Mouse (Mus musculus) forebrain, embryonic 16.5 days (tissue): ENCODE data around the gene Hip1. TPM values are rescaled to one million over a fixed set of nuclear protein-coding genes. Genes with fewer than 3 reads are reported as not detected.

Source experiments
- ATAC-seq: fragments of 200-750 bp; cut with Nextera tagmentation; 2 replicates; pipeline ENCODE4 v1.8.0; 2017; ENCODE audit warnings: mild to moderate bottlenecking, moderate library complexity
- H3K27ac ChIP-seq: fragments of 300-500 bp; sonication (generic); 2 replicates; pipeline ENCODE4 v1.5.1; 2014; ENCODE audit warnings: low read length, control low read depth
- H3K27me3 ChIP-seq: fragments of 300-500 bp; sonication (generic); replicated peaks from 2 replicates; pipeline ENCODE4 v1.6.1; 2014; ENCODE audit warnings: low read length; ENCODE audit not compliant: control insufficient read depth, insufficient read depth
- H3K36me3 ChIP-seq: fragments of 300-500 bp; sonication (generic); 2 replicates; pipeline ENCODE4 v1.6.1; 2014; ENCODE audit not compliant: control insufficient read depth, insufficient read depth
- H3K4me1 ChIP-seq: fragments of 300-500 bp; sonication (generic); replicated peaks from 2 replicates; pipeline ENCODE4 v1.6.1; 2014; ENCODE audit warnings: low read length; ENCODE audit not compliant: control insufficient read depth, insufficient read depth
- H3K4me2 ChIP-seq: fragments of 300-500 bp; sonication (generic); 2 replicates; pipeline ENCODE4 v1.6.1; 2014; ENCODE audit warnings: mild to moderate bottlenecking, low read length, control low read depth
- H3K4me3 ChIP-seq: fragments of 300-500 bp; sonication (generic); replicated peaks from 2 replicates; pipeline ENCODE4 v1.5.1; 2014; ENCODE audit warnings: mild to moderate bottlenecking, low read length, control low read depth
- H3K9ac ChIP-seq: fragments of 300-500 bp; sonication (generic); replicated peaks from 2 replicates; pipeline ENCODE4 v1.6.1; 2014; ENCODE audit warnings: low read depth, low read length, control low read depth
- H3K9me3 ChIP-seq: fragments of 300-500 bp; sonication (generic); 2 replicates; pipeline ENCODE4 v1.6.1; 2016; ENCODE audit warnings: low read length; ENCODE audit not compliant: control insufficient read depth
- WGBS: fragments of 180-500 bp; shearing (Covaris S2); extraction: QIAGEN DNeasy Blood & Tissue Kit; methylation state at CpG from one replicate; pipeline ENCODE4 v1.1.7; 2014; 5-methylcytosine and 5-hydroxymethylcytosine counted together
- polyA plus RNA-seq: library from polyadenylated mRNA; unstranded; fragments of >200 nt; fragmentation: Nextera tagmentation; extraction: Ambion mirVana; gene quantifications from 2 replicates; pipeline ENCODE4 v1.2.1, GENCODE M21; 2015

Gene Hip1
- polyA plus RNA-seq, 1 experiment from 2014 or later: 32.5 TPM

DNA sequence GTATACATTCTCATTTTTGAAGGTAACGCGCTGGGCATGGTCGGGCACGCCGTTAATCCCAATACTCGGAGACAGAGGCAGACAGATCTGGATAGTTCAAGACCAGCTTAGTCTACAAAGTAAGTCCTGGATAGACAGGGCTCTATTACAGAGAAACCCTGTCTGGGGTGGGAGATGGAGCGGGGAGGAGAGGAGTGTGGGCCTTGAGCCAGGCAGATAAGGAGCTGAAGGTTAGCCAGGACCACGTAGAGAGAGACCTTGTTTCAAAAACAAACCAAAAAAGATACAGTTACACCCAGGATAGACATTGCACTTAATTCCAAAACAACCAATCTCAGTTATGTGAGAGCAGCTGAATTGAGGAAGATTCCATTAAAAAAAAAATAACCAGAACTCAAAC, 99.2 kb downstream of the Hip1 start:
- ATAC-seq: no peak
- Histone ChIP-seq H3K4me2 (no peak overlapping the region), H3K36me3 (peaks cover 10% of the 10 kb centered on the region), H3K27me3 (no peaks in the 10 kb centered on the region), H3K9ac (no peak overlapping the region), H3K9me3 (no peaks in the 10 kb centered on the region), H3K27ac (no peak overlapping the region), H3K4me1 (no peaks in the 10 kb centered on the region), H3K4me3 (no peak overlapping the region)
- 92% methylated on average over 8 of the region's 8 CpGs for WGBS

DNA sequence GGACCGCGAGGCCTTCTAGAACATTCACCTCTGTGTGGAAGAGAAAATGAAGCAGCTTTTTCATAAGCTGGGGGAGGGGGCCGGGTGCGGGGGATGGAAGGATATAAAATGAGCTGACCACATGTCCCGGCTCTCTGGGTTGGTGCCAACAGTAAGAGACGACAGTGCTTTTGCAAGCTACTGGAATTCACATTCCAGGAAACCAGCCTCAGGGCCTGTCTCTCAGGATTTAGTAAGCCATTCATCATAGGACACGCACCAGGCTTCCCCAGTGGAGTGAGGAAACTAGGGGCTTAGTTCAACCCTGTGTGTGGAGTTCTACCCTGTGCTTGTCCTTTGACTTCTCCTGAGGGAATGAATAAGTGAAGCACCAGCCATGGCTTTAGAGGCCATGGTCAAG, 102.5 kb downstream of the Hip1 start:
- H3K4me3 ChIP-seq: no peak overlapping the region
- H3K9me3 ChIP-seq: no peaks in the 10 kb centered on the region
- H3K27me3 ChIP-seq: no peaks in the 10 kb centered on the region
- 87% methylated on average over 7 of the region's 7 CpGs for WGBS
- no peak overlapping the region for H3K27ac ChIP-seq
- H3K4me2 ChIP-seq: no peak overlapping the region
- peaks cover 13% of the 10 kb centered on the region for H3K36me3 ChIP-seq
- no peak overlapping the region for H3K9ac ChIP-seq
- no peak for ATAC-seq
- H3K4me1 ChIP-seq: no peaks in the 10 kb centered on the region

DNA sequence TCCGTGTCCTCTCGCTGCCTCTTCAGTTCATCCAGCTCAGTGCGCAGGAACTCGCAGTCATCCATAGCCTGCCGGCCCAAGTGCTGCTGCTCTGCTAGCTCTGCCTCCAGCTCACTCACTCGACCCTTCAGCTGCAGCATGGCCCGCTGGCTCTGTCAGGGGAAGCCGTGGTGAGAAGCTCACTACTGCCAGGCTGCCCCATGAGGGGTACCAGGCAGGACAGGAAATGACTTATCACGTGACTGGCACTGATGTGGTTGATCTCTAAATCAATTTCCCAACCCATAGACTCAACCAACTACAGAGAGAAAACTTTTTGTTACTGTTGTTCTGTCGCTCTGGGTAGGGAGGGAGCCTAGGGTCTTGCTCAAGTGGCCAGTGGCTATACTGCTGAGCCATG, 109.9 kb downstream of the Hip1 start:
- no peak overlapping the region for H3K27ac ChIP-seq
- no peaks in the 10 kb centered on the region for H3K27me3 ChIP-seq
- no peak overlapping the region for H3K9ac ChIP-seq
- H3K4me2 ChIP-seq: no peak overlapping the region
- no peaks in the 10 kb centered on the region for H3K4me1 ChIP-seq
- no peak overlapping the region for H3K4me3 ChIP-seq
- 98% methylated on average over 10 of the region's 10 CpGs for WGBS
- H3K36me3 ChIP-seq: peaks cover 17% of the 10 kb centered on the region
- ATAC-seq: no peak
- H3K9me3 ChIP-seq: peaks cover 2% of the 10 kb centered on the region; the same call in 1 of the 2 replicates

DNA sequence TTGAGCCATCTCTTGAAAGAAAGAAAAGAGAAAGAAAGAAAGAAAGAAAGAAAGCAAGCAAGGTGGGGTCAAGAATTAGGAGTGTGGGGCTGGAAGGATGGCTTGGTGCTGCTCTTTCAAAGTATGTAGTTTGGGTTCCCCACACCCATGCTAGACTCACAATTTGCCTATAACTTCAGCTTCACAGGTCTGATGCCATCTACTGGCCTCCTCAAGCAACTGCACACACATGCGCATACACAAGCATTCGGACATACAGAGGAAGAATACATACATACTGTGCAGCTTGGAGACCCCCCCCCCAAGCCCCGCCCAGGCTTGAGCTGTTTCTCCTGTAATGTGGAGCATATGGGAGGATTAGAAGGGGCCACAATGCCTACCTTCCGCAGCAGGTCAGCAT, 111.1 kb downstream of the Hip1 start:
- H3K36me3 ChIP-seq: peaks cover 21% of the 10 kb centered on the region
- no peak for ATAC-seq
- no peaks in the 10 kb centered on the region for H3K27me3 ChIP-seq
- no peak overlapping the region for H3K4me2 ChIP-seq
- H3K4me1 ChIP-seq: no peaks in the 10 kb centered on the region
- H3K4me3 ChIP-seq: no peak overlapping the region
- WGBS: 98% methylated on average over 4 of the region's 4 CpGs
- H3K9me3 ChIP-seq: peaks cover 2% of the 10 kb centered on the region; the same call in 1 of the 2 replicates
- no peak overlapping the region for H3K27ac ChIP-seq
- no peak overlapping the region for H3K9ac ChIP-seq

DNA sequence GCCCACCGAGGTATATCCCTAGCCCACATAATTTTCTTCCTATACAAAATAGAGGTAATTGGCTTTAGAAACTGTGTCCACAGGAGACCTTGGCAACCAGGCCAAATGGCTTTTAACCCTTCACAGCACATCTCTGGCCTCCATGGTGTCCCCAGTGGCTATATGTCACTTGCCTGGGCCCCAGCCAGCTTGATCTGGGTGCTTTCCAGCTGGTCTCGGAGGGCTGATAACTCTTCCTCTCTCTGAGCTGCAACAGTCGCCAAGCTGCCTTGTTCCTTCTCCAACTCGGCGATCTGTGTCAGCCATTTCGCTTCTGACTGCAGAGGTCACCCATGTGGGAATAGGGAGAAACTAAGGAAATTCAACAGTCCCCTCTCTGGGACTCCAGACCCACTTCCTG, 113.8 kb downstream of the Hip1 start:
- Histone ChIP-seq H3K4me3 (no peak overlapping the region), H3K4me2 (no peak overlapping the region), H3K27me3 (no peaks in the 10 kb centered on the region), H3K4me1 (no peaks in the 10 kb centered on the region), H3K9ac (no peak overlapping the region), H3K36me3 (peaks cover 28% of the 10 kb centered on the region), H3K27ac (no peak overlapping the region), H3K9me3 (peaks cover 2% of the 10 kb centered on the region; the same call in 1 of the 2 replicates)
- 86% methylated on average over 6 of the region's 6 CpGs for whole genome bisulfite sequencing
- no peak for ATAC-seq

DNA sequence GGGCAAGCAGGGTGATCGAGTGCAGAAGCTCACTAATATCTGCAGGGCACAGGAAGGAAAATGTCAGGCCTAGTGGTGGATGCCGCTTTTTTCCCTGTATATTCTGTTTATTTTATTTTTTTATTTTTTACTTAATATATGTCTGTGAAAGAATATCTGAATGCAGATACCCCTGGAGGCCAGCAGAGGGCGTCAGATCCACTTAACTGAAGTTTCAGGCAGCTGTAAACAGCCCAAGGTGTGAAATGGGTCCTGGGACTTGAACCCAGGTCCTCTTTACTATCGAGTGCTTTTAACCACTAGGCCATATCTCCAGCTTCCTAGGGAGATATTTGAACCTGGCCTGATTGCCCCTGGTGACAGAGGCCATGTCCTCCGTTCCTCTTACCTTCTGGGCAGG, 116.1 kb downstream of the Hip1 start:
- ATAC-seq: no peak
- Histone ChIP-seq H3K4me3 (no peak overlapping the region), H3K9me3 (no peaks in the 10 kb centered on the region), H3K27me3 (no peaks in the 10 kb centered on the region), H3K4me2 (no peak overlapping the region), H3K27ac (no peak overlapping the region), H3K4me1 (no peaks in the 10 kb centered on the region), H3K36me3 (peaks cover 20% of the 10 kb centered on the region), H3K9ac (no peak overlapping the region)
- WGBS: 77% methylated on average over 5 of the region's 5 CpGs

DNA sequence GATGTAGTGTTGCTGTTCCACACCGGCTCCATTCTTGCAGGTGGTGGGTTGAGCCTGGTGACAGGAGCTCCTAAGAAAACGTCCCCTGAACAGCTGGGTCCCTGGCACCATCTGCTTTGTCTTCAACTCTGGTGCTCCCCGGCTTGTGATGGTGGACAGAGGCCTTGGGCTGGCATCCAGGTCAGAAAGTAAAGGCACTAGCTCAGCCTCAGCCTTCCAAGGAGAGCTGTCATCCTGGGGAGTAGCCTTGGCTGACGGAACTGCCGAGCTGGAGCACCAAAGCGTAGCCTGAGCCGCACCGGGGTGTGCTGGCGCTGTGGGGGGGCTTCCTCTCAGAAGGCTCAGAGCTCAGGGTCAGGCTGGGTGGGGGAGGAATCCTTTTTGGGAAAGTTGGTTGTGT, 134.7 kb downstream of the Hip1 start:
- Histone ChIP-seq H3K4me1 (no peaks in the 10 kb centered on the region), H3K36me3 (no peaks in the 10 kb centered on the region; the same call in 1 of the 2 replicates), H3K27ac (no peak overlapping the region), H3K9ac (no peak overlapping the region), H3K4me3 (no peak overlapping the region), H3K9me3 (no peaks in the 10 kb centered on the region), H3K4me2 (no peak overlapping the region), H3K27me3 (no peaks in the 10 kb centered on the region)
- WGBS: 94% methylated on average over 9 of the region's 9 CpGs
- no peak for ATAC-seq

DNA sequence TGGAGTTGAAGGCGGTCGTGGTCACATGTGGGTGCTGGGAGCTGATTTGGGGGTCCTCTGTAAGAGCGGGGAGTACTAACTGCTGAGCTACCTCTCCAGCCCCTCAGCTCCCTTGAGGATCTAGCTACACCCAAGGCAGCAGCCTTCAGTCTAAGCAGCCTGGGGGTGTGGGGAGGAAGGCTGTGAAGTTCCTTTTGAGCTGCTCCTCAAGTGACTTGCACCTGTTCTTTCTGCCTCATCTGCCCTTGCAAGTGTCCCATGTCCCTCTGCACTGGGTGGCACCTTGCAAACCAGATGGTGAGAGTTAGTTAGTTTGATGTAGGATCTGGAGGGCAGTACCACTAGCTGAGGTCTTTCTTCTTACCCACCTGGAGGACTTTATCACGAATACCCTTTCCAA, 136.8 kb downstream of the Hip1 start:
- peaks cover 3% of the 10 kb centered on the region; the same call in 1 of the 2 replicates for H3K4me1 ChIP-seq
- H3K4me3 ChIP-seq: no peak overlapping the region
- H3K9me3 ChIP-seq: no peaks in the 10 kb centered on the region
- H3K9ac ChIP-seq: no peak overlapping the region
- WGBS: 89% methylated on average over 4 of the region's 4 CpGs
- ATAC-seq: no peak
- H3K4me2 ChIP-seq: no peak overlapping the region
- no peak overlapping the region for H3K27ac ChIP-seq
- H3K27me3 ChIP-seq: no peaks in the 10 kb centered on the region
- H3K36me3 ChIP-seq: no peaks in the 10 kb centered on the region; the same call in 1 of the 2 replicates

DNA sequence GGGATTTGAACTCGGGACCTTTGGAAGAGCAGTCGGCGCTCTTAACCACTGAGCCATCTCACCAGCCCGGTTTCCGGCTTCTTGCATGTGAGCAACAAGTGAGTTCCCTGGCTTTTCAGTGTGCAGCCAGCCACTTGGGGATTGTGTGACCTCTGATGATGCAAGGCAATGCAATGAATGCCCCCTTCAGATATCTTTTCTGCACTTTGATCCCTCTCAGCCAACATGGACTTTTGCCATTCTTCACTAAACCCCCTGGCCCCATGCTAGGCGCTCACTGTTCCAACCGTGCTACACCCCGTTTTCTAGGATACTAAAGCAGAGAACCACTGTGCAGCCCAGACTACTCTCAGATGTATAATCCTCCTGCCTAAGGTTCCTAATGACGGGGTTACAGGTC, 139.5 kb downstream of the Hip1 start:
- Histone ChIP-seq H3K27ac (no peak overlapping the region), H3K4me3 (no peak overlapping the region), H3K27me3 (no peaks in the 10 kb centered on the region), H3K9ac (no peak overlapping the region), H3K9me3 (no peaks in the 10 kb centered on the region), H3K4me2 (no peak overlapping the region), H3K4me1 (peaks cover 3% of the 10 kb centered on the region; the same call in 1 of the 2 replicates), H3K36me3 (no peaks in the 10 kb centered on the region)
- 81% methylated on average over 8 of the region's 9 CpGs for WGBS
- ATAC-seq: no peak

DNA sequence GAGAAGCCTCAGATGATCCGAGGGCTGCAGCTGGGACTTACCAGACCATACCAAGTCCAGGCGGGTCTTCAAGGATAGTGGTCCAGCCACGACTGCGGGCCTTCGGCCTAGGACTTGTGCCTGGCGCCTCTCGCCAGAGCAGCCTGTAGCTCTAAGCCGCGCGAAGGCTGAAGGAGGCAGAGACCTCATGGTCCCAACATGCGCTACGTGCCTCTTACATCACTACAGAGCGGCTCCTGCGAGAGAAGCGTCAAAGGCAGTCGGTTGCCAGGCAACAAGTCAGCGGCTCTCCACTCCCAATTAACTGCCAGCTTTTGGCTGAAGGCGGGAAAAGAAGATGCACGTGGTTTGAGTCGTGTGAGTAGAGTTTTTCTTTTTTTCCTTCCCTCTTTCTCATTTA, 140.3 kb downstream of the Hip1 start:
- Histone ChIP-seq H3K4me3 (0 out of 2 replicates have a peak overlapping the region, but pooled peaks have one; percentile 15), H3K27me3 (no peaks in the 10 kb centered on the region), H3K27ac (no peak overlapping the region), H3K9me3 (no peaks in the 10 kb centered on the region), H3K9ac (0 out of 2 replicates have a peak overlapping the region, but pooled peaks have one; percentile 29), H3K36me3 (no peaks in the 10 kb centered on the region), H3K4me2 (peak overlapping the region; percentile 35), H3K4me1 (peaks cover 3% of the 10 kb centered on the region; the same call in 1 of the 2 replicates)
- ATAC-seq: peak; percentile 88
- WGBS: 29% methylated on average over 20 of the region's 20 CpGs
